Mouse (Mus musculus) naive thymus-derived CD4-positive, alpha-beta T cell, adult 2 months (primary cell): ENCODE results near the gene Tns3.
A peak's percentile ranks its signal among the peaks of the same experiment; 100 is the strongest.

Source experiments
- DNase-seq: peaks from one replicate; pipeline ENCODE4 v3.0.0-alpha.2; 2011; ENCODE audit warnings: low read depth

Gene Tns3

GRCm38 (mm10) chr11:8530506-8530905 is 133.8 kb downstream of the Tns3 start:
- DNase-seq: no peak

- no peak for DNase-seq
Measured at GRCm38 (mm10) chr11:8530036-8530435, 134.3 kb downstream of the Tns3 start.

DNA sequence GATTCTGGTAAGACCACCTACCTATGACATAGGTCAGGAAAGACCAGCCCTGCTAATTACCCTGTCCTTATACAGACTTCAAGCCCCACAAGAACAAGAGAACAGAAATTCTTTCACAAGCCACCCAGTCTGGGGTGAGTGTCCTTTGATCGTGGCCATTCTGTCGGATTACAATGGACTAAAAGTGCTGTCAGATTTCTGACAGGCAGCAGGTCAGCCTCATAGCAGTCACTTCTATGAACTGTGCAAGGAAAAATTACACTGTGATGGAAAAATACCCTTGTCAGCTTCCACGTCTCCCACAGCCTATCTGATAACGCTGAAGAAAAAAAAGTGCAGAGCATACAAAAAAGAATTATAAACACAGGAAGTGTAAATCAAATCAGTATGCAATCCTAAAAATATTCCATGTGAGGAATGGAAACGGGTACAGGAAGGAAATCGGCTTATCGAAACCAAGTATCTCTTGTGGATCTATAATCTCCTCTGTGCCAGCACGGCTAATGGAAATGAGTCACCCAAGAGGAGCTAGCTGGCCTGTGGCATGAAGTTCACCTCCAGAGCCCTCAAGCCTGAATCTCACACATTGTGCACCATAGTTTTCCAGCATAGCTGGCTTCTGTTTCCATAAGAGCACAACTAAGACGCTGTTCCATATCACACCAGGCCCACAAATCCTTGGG is 138.7 kb downstream of the Tns3 start:
- DNase-seq: no peak

DNA sequence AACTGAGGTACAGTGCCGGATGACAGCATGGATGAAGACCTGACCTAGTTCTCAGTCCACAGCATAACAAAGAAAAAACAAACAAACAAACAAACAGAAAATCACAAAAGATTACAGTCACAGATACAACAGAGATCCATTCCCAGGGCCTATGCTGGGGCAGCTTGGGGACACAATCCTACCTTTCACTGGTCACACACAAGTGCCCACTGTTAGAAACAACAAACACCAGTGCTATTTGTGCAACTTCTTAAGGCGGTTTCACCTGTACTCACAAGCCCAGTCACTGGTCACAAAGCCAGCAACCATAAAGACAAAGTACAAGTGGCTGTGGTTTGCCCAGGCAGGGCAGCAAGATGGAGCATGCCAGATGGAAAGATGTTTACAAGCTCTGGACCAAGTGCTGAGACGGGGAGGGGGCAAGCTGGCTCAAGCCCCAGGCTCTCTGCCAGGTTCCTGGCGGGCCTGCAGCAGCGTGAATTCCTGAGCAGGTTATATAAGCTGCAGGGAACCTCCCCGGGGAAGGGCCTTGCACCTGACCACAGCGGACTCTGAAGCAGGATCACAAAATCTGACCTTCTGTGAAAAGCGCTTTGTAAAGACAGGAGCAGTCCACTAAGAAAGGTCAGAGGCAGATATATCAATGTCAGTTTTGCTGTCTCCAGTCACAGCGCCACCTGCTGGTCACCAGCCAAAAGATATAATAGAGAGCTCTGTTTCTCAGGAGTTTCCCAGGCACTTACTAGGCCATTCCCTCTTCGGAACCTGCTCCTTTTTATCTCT is 140.8 kb downstream of the Tns3 start:
- DNase-seq: peak; percentile 49

DNA sequence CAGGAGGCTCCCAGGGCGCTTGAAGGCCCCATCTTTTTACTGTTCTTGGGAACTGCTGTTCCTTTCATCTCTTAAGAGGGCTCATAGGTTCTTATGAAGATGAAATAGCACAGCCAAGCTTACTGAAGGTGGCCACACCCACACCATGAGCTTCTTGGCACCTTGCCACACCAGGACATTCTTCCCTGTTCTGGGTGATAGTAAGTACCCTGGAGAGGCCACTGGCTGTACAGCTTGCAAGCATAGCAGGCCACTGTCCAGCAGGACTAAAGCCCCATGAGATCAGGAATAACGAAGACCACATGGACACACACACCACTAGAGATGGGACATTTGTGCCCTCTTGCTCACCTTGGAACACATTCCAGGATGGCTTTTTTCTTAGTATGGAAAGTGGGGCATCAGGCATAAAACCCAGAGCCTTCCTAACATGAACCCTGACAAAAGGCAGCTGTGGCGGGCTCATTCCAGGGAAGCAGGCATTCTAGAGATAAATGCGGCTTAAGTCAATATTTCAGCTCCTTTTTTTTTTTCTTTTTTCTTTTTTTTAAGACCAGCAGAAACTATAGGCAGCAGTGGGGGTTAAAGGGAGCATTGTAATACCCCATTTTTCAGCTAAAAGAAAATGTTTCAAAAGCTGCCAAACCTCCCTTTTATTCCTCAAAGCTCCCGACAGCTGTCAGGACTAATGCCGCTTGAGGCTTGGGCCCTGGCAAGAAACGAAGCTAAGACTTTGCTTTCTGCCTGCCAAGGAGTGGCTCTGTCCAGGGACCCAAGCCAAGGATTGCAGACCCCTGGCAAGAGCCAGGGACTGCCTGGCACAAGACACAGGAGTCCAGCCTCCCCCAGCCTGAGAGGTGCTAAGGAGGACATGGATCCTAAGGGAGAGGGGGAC is 150.7 kb downstream of the Tns3 start:
- no peak for DNase-seq

GRCm38 (mm10) chr11:8510294-8510693 is 154.0 kb downstream of the Tns3 start:
- no peak for DNase-seq

GRCm38 (mm10) chr11:8509614-8510013 is 154.7 kb downstream of the Tns3 start:
- DNase-seq: no peak

- no peak for DNase-seq
Measured at GRCm38 (mm10) chr11:8503735-8504134, 160.6 kb downstream of the Tns3 start.

DNA sequence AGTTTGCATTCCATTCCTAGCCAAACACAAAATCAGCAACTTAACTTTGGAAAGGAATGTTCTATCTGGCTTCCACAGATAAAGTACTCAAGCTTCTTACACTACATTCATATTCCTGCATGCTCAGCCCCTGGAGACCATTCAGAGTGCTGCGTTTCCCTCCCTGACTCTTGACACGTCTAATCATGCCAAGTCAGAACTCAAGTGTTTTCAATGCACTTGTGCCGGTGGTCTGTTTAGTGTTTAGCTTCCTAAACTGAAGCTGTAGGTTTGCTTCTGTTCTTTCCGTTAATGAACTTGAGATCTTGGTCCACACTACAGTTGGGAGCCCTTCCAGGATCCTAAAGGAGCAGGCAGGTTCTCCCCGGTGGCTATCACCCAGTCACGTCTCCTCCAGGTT is 163.5 kb downstream of the Tns3 start:
- no peak for DNase-seq

GRCm38 (mm10) chr11:8497136-8497535 is 167.2 kb downstream of the Tns3 start:
- no peak for DNase-seq

GRCm38 (mm10) chr11:8496686-8497085 is 167.6 kb downstream of the Tns3 start:
- DNase-seq: no peak

- no peak for DNase-seq
Measured at GRCm38 (mm10) chr11:8495801-8496200, 168.5 kb downstream of the Tns3 start.

DNA sequence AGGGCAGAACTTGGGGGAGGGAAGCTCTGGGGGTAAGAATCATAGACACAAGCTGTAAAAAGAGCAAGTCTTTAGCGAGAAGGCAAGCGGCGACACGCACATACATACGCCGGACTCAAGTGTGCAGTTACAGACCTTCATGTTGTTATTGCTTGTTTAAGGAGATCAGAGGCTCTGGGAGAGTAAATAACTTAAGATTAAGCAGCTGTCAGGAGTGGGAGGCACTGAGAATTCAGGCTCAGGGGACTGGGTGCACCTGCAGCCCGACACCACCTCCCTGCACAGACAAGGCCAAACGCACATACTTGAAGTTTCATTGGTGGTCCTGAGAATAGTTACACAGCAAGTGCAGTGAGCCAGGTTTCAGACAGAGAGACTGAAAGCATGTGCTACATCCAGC is 169.3 kb downstream of the Tns3 start:
- DNase-seq: no peak

GRCm38 (mm10) chr11:8493931-8494490 is 170.3 kb downstream of the Tns3 start:
- no peak for DNase-seq

GRCm38 (mm10) chr11:8492332-8492731 is 172.0 kb downstream of the Tns3 start:
- DNase-seq: no peak

GRCm38 (mm10) chr11:8488248-8488647 is 176.1 kb downstream of the Tns3 start:
- no peak for DNase-seq

- no peak for DNase-seq
Measured at GRCm38 (mm10) chr11:8486552-8486951, 177.8 kb downstream of the Tns3 start.

GRCm38 (mm10) chr11:8484538-8484937 is 179.8 kb downstream of the Tns3 start:
- DNase-seq: no peak

GRCm38 (mm10) chr11:8482721-8483120 is 181.6 kb downstream of the Tns3 start:
- no peak for DNase-seq

- DNase-seq: no peak
Measured at GRCm38 (mm10) chr11:8481962-8482361, 182.4 kb downstream of the Tns3 start.

GRCm38 (mm10) chr11:8481529-8481928 is 182.8 kb downstream of the Tns3 start:
- DNase-seq: no peak

GRCm38 (mm10) chr11:8479858-8480257 is 184.5 kb downstream of the Tns3 start:
- DNase-seq: no peak
